Mouse (Mus musculus) kidney, postnatal 0 days (tissue): ENCODE measurements around the gene Oxct2b. TPM values are rescaled to one million over a fixed set of nuclear protein-coding genes. Genes with fewer than 3 reads are reported as not detected.
"Not testable (repeated sequence)": the region's sequence is repeated elsewhere in the genome, so short reads cannot be mapped to it uniquely, and the experiment has no call there.

Source experiments
- ATAC-seq: fragments of 200-750 bp; cut with Nextera tagmentation; replicated peaks from 2 replicates; pipeline ENCODE4 v1.8.0; 2017; ENCODE audit warnings: low read depth, moderate number of reproducible peaks, moderate TSS enrichment, moderate library complexity; ENCODE audit not compliant: low FRiP score
- DNase-seq: peaks from one replicate; pipeline ENCODE4 v3.0.0-alpha.2; 2016; ENCODE audit warnings: low spot score
- H3K27ac ChIP-seq: fragments of 300-500 bp; sonication (generic); 2 replicates; pipeline ENCODE4 v1.5.1; 2014; ENCODE audit warnings: mild to moderate bottlenecking
- H3K27me3 ChIP-seq: fragments of 300-500 bp; sonication (generic); 2 replicates; pipeline ENCODE4 v1.6.1; 2014; ENCODE audit warnings: low read length, mixed read lengths; ENCODE audit not compliant: insufficient read depth
- H3K36me3 ChIP-seq: fragments of 300-500 bp; sonication (generic); 2 replicates; pipeline ENCODE4 v1.6.1; 2014; ENCODE audit warnings: low read length, mixed read lengths; ENCODE audit not compliant: insufficient read depth
- H3K4me1 ChIP-seq: fragments of 300-500 bp; sonication (generic); replicated peaks from 2 replicates; pipeline ENCODE4 v1.6.1; 2014; ENCODE audit warnings: antibody characterized with exemption, low read length, mixed read lengths; ENCODE audit not compliant: insufficient read depth
- H3K4me2 ChIP-seq: fragments of 300-500 bp; sonication (generic); 2 replicates; pipeline ENCODE4 v1.6.1; 2014; ENCODE audit warnings: mild to moderate bottlenecking, low read length, moderate library complexity, mixed read lengths
- H3K4me3 ChIP-seq: fragments of 300-500 bp; sonication (generic); replicated peaks from 2 replicates; pipeline ENCODE4 v1.5.1; 2014; ENCODE audit warnings: low read depth, low read length
- H3K9ac ChIP-seq: fragments of 300-500 bp; sonication (generic); 2 replicates; pipeline ENCODE4 v1.6.1; 2014; ENCODE audit warnings: low read depth, low read length
- H3K9me3 ChIP-seq: fragments of 300-500 bp; sonication (generic); replicated peaks from 2 replicates; pipeline ENCODE4 v1.6.1; 2016; ENCODE audit warnings: low read length, inconsistent platforms, mixed read lengths
- CTCF ChIP-seq: IDR thresholded peaks from 2 replicates; pipeline ENCODE4 v1.5.1; 2016; ENCODE audit warnings: antibody characterized with exemption, low read depth, mild to moderate bottlenecking, moderate library complexity
- WGBS: fragments of 180-500 bp; shearing (Covaris S2); extraction: QIAGEN DNeasy Blood & Tissue Kit; methylation state at CpG from one replicate; pipeline ENCODE4 v1.1.7; 2014; 5-methylcytosine and 5-hydroxymethylcytosine counted together
- polyA plus RNA-seq: library from polyadenylated mRNA; unstranded; fragments of >200 nt; fragmentation: Nextera tagmentation; extraction: Ambion mirVana; gene quantifications from 2 replicates; pipeline ENCODE4 v1.2.1, GENCODE M21; 2015

The Oxct2b gene
- polyA plus RNA-seq, 1 experiment from 2014 or later: 0.17 TPM

DNA sequence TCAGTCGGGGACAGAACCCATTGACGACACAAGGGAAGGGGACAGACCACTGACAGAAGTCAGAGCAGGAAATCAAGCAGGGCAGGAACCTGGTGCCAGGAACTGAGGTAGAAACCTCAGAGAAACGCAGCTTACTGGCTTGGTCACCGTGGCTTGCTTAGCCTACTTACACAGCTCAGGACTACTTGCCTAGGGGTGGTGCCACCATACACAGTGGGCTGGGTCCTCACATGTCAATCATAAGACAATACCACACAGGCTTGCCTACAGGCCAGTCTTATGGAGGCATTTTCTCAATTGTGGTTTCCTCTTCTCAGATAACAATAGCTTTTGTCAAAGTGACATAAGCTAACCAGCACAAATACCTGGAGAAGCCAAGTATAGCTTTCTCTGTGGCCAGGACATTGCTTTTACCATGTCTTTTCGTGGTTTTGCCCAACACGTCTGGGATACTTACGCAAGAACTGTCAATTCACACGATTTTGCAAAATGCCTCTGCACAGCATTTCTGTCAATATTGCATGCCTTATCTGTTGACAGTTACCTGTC is 3.8 kb upstream of the Oxct2b start:
- Histone ChIP-seq H3K27me3 (no peaks in the 10 kb centered on the region), H3K27ac (no peak overlapping the region), H3K9me3 (no peaks in the 10 kb centered on the region), H3K9ac (no peak overlapping the region), H3K4me2 (no peak overlapping the region), H3K4me3 (no peak overlapping the region), H3K36me3 (no peaks in the 10 kb centered on the region), H3K4me1 (no peaks in the 10 kb centered on the region)
- ATAC-seq (no peak), DNase-seq (no peak)
- WGBS: 74% methylated on average over 8 of the region's 8 CpGs
- TF ChIP-seq CTCF: no peak

DNA sequence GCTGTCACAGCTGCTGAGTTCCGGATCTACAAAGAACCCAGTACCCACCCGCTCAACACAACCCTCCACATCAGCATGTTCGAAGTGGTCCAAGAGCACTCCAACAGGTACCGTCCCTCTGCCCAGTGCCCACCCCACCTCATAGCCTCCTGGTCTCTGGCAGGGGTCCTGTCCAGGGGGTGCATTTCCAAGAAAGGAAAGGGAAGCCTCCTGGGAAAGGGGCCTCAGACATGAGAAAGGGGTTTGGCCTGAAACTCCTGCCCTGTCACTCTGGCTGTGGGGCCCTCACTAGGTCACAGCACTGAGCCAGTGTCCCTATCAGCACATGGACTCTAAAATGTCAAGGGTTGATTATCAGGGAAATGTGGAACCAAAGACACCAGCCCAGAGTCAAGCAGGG is 1.4 kb upstream of the Oxct2b start:
- not testable (repeated sequence) for H3K27me3 ChIP-seq, H3K36me3 ChIP-seq, DNase-seq, H3K27ac ChIP-seq, H3K9me3 ChIP-seq, ATAC-seq, H3K9ac ChIP-seq, H3K4me1 ChIP-seq, H3K4me2 ChIP-seq, H3K4me3 ChIP-seq
- WGBS: 93% methylated on average over 4 of the region's 4 CpGs

DNA sequence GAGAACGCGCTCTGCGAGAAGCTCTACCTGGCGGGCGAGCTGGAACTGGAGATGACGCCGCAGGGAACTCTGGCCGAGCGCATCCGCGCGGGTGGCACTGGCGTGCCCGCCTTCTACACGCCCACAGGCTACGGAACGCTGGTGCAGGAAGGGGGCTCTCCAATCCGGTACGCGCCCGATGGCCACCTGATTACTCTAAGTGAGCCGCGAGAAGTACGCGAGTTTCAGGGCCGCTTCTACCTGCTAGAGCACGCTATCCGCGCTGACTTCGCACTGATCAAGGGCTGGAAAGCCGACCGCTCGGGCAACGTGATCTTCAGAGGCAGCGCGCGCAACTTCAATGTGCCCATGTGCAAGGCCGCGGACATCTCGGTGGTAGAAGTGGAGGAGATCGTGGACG is 574 bp downstream of the Oxct2b start:
- peak; percentile 68 for ATAC-seq
- WGBS: 29% methylated on average over 16 of the region's 42 CpGs
- H3K4me2 ChIP-seq: peak overlapping the region; percentile 55
- H3K4me1 ChIP-seq, H3K27me3 ChIP-seq, H3K4me3 ChIP-seq, H3K9me3 ChIP-seq, H3K27ac ChIP-seq, H3K9ac ChIP-seq, DNase-seq, H3K36me3 ChIP-seq: not testable (repeated sequence)

DNA sequence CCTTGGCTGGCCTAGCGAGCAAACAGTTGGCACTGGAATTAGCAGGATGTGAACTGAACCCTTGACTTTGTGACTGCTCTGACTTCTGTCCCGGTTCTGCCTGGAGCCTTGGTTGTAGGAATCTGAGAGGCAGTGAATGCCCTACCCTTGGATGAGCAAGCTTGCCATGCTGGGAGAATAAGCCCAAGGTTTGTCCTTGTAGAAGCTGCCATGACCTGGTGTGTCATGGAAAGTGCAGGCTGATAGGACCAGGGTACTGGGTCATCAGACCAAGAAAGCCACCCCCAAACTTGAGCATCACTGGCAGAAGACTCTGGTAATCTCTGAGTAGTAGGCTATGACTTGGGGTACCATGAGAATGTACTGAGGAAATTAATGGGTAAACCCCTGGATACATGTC is 5.2 kb downstream of the Oxct2b start:
- WGBS: 88% methylated on average over 2 of the region's 2 CpGs
- Histone ChIP-seq H3K4me1 (no peaks in the 10 kb centered on the region), H3K9me3 (no peaks in the 10 kb centered on the region), H3K9ac (no peak overlapping the region), H3K36me3 (0 out of 2 replicates have a peak, but pooled peaks cover 7% of the 10 kb centered on the region), H3K27me3 (no peaks in the 10 kb centered on the region), H3K4me3 (no peak overlapping the region), H3K27ac (no peak overlapping the region), H3K4me2 (no peak overlapping the region)
- ATAC-seq: no peak
- no peak for TF ChIP-seq CTCF
- DNase-seq: no peak

DNA sequence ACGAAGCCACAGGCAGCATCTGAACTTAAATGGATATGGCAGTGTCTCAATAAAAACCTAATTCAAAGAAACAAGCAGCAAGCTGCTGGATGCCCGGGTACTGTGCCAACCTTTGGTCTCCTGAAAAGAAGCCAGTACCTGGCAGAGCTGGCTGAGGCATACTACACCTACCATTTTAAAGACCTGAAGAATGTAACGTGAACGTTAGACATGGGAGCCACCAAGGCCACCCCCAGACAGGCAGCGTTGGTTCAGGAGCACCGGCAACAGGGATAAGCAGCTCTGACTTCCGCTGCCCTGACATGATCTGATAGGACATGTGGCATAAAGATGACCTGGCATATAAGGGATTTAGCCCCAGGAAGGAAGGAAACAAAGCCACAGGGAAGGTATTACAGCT is 10.6 kb downstream of the Oxct2b start:
- ATAC-seq (no peak), DNase-seq (no peak)
- H3K4me3 ChIP-seq: no peak overlapping the region
- no peaks in the 10 kb centered on the region for H3K4me1 ChIP-seq
- peaks cover 53% of the 10 kb centered on the region for H3K36me3 ChIP-seq
- WGBS: 96% methylated on average over 7 of the region's 7 CpGs
- H3K4me2 ChIP-seq: no peak overlapping the region
- no peaks in the 10 kb centered on the region for H3K9me3 ChIP-seq
- no peak overlapping the region for H3K27ac ChIP-seq
- no peak overlapping the region for H3K9ac ChIP-seq
- TF ChIP-seq CTCF: no peak
- H3K27me3 ChIP-seq: no peaks in the 10 kb centered on the region

DNA sequence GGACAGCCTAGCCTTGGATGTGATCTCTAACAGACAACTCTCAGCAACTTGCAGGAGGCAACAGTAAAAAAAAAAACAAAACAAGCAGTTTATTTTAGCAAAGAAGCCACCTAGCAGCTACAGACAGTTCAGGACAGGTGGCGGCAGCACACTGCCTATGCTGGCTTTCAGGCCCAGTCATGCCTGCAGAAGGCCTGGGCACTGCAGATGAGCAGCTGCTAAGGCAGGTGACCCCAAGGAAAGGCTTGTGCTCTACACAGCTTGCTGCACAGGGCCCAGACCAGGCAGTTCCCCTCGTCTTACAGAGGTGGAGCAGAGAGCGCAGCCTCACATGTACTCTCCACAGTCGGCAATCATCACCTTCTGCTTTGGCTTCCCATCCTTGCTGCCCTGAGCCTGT is 11.0 kb downstream of the Oxct2b start:
- WGBS: 84% methylated on average over 4 of the region's 4 CpGs
- TF ChIP-seq CTCF: no peak
- Histone ChIP-seq H3K4me3 (no peak overlapping the region), H3K9me3 (no peaks in the 10 kb centered on the region), H3K27me3 (no peaks in the 10 kb centered on the region), H3K36me3 (peaks cover 57% of the 10 kb centered on the region), H3K9ac (no peak overlapping the region), H3K27ac (no peak overlapping the region), H3K4me1 (no peaks in the 10 kb centered on the region), H3K4me2 (no peak overlapping the region)
- ATAC-seq: no peak
- DNase-seq: no peak

DNA sequence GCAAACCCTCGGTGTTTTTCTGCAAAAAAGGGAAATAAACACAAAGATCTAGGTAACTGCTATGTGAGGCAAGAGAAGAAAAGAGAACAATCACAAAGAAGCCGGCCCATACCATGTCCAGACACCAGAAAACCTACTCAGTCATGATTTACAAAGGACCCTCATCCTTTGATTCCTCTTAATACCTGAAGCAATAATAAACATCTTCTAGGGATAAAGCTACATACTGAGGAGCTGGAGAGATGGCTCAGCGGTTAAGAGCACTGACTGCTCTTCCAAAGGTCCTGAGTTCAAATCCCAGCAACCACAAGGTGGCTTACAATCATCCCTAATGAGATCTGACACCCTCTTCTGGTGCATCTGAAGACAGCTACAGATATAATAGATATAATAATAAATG is 21.5 kb downstream of the Oxct2b start:
- DNase-seq (no peak), ATAC-seq (no peak)
- Histone ChIP-seq H3K4me3 (no peak overlapping the region), H3K4me2 (no peak overlapping the region), H3K27ac (no peak overlapping the region), H3K9ac (no peak overlapping the region), H3K9me3 (no peaks in the 10 kb centered on the region), H3K4me1 (peaks cover 10% of the 10 kb centered on the region), H3K27me3 (no peaks in the 10 kb centered on the region), H3K36me3 (peaks cover 36% of the 10 kb centered on the region)
- TF ChIP-seq CTCF: no peak
- WGBS: 84% methylated on average over 3 of the region's 3 CpGs
